Mouse (Mus musculus) embryonic facial prominence, embryonic 11.5 days (tissue): ENCODE data around the gene Apopt1. TPM values are rescaled to one million over a fixed set of nuclear protein-coding genes. Genes with fewer than 3 reads are reported as not detected.

Experiments
- ATAC-seq: fragments of 200-750 bp; cut with Nextera tagmentation; replicated peaks from 2 replicates; pipeline ENCODE4 v1.8.0; 2017; ENCODE audit warnings: low read depth; ENCODE audit not compliant: insufficient number of reproducible peaks, low FRiP score, low TSS enrichment
- DNase-seq: peaks from one replicate; pipeline ENCODE4 v3.0.0-alpha.2; 2015; ENCODE audit warnings: low spot score
- H3K27ac ChIP-seq: fragments of 300-500 bp; sonication (generic); replicated peaks from 2 replicates; pipeline ENCODE4 v1.5.1; 2014; ENCODE audit warnings: mild to moderate bottlenecking, low read depth, low read length, control low read depth
- H3K27me3 ChIP-seq: fragments of 300-500 bp; sonication (generic); 2 replicates; pipeline ENCODE4 v1.6.1; 2014; ENCODE audit warnings: mild to moderate bottlenecking, low read length, moderate library complexity, mixed read lengths; ENCODE audit not compliant: control insufficient read depth, insufficient read depth
- H3K36me3 ChIP-seq: fragments of 300-500 bp; sonication (generic); replicated peaks from 2 replicates; pipeline ENCODE4 v1.6.1; 2014; ENCODE audit warnings: low read depth, mild to moderate bottlenecking, low read length, moderate library complexity, mixed read lengths; ENCODE audit not compliant: control insufficient read depth, insufficient read depth
- H3K4me1 ChIP-seq: fragments of 300-500 bp; sonication (generic); 2 replicates; pipeline ENCODE4 v1.6.1; 2014; ENCODE audit warnings: low read length, mixed read lengths; ENCODE audit not compliant: control insufficient read depth, insufficient read depth
- H3K4me2 ChIP-seq: fragments of 300-500 bp; sonication (generic); 2 replicates; pipeline ENCODE4 v1.6.1; 2014; ENCODE audit warnings: low read depth, mild to moderate bottlenecking, control low read depth, low read length, moderate library complexity
- H3K4me3 ChIP-seq: fragments of 300-500 bp; sonication (generic); 2 replicates; pipeline ENCODE4 v1.5.1; 2014; ENCODE audit warnings: low read depth, low read length, control low read depth
- H3K9ac ChIP-seq: fragments of 300-500 bp; sonication (generic); replicated peaks from 2 replicates; pipeline ENCODE4 v1.6.1; 2014; ENCODE audit warnings: mild to moderate bottlenecking, control low read depth, low read length
- H3K9me3 ChIP-seq: fragments of 300-500 bp; sonication (generic); replicated peaks from 2 replicates; pipeline ENCODE4 v1.6.1; 2016; ENCODE audit warnings: mild to moderate bottlenecking, low read length, inconsistent platforms, mixed read lengths; ENCODE audit not compliant: control insufficient read depth
- WGBS: fragments of 180-500 bp; shearing (Covaris S2); extraction: QIAGEN DNeasy Blood & Tissue Kit; methylation state at CpG from one replicate; pipeline ENCODE4 v1.1.7; 2014; 5-methylcytosine and 5-hydroxymethylcytosine counted together
- polyA plus RNA-seq: library from polyadenylated mRNA; unstranded; fragments of >200 nt; fragmentation: Nextera tagmentation; extraction: Ambion mirVana; gene quantifications from 2 replicates; pipeline ENCODE4 v1.2.1, GENCODE M21; 2014

Apopt1 gene
- polyA plus RNA-seq, 1 experiment from 2014 or later, result 57.7 TPM

DNA sequence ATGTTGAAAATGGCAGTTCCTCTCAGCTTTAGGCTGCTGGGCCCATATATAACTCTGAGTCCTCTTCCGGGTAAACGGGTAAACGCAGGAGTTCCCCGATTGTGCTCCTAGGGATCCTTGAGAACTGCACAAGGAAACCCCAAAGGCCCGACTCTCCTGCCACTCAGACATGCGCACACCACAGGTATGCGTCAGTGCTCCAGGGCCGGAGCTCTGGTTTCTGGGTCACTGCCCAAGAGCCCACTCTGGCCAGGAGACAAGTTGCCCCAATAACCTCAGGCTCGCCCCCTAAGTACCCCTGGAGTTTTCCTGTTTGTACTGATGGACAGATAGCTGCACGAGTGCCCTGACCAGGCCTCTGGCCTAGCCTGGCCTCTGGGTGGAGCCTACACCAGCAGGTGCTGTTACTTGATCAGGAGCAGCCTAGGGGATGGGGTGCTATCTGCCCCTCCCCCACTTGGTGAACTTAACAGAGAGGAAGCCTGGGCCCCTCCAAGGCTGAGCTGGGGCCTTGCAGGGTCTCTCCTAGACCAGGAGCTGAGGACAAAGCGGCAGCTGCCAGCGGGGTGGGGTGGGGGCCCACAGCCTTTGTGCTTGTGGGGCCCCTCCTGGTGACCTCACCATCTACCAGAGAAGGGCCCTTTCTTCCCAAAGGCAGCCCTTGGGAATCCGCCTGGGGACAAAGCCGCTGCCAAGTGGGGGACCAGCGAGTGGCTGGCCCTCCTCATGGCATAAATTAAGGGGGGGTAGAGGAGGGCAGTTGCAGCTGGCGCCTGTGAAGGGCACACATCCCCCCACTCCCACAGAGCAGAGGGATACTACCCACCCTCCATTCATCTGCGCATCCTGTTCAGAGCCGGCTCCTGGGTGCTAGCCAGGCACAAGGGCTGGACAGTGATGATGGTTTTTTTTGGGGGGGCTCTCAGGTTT, 19.5 kb upstream of the Apopt1 start:
- Histone ChIP-seq H3K27ac (peak overlapping the region; percentile 75), H3K27me3 (no peaks in the 10 kb centered on the region), H3K4me1 (peaks cover 18% of the 10 kb centered on the region), H3K9ac (peak overlapping the region; percentile 35), H3K9me3 (no peaks in the 10 kb centered on the region), H3K4me2 (peak overlapping the region; percentile 22), H3K36me3 (no peaks in the 10 kb centered on the region), H3K4me3 (no peak overlapping the region)
- peak; percentile 65 for DNase-seq
- WGBS, result 26% methylated on average over 18 of the region's 18 CpGs
- ATAC-seq, result peak; percentile 87

GRCm38 (mm10) chr12:111694271-111694781, 18.7 kb upstream of the Apopt1 start:
- no peaks in the 10 kb centered on the region for H3K36me3 ChIP-seq
- ATAC-seq (peak; percentile 15), DNase-seq (peak; percentile 47)
- peak overlapping the region; percentile 75 for H3K27ac ChIP-seq
- peak overlapping the region; percentile 22; the same call in 1 of the 2 replicates for H3K4me2 ChIP-seq
- WGBS, result 5% methylated on average over 12 of the region's 12 CpGs
- H3K27me3 ChIP-seq, result no peaks in the 10 kb centered on the region
- H3K4me1 ChIP-seq, result peaks cover 18% of the 10 kb centered on the region
- no peak overlapping the region for H3K4me3 ChIP-seq
- H3K9ac ChIP-seq, result peak overlapping the region; percentile 35
- no peaks in the 10 kb centered on the region for H3K9me3 ChIP-seq

DNA sequence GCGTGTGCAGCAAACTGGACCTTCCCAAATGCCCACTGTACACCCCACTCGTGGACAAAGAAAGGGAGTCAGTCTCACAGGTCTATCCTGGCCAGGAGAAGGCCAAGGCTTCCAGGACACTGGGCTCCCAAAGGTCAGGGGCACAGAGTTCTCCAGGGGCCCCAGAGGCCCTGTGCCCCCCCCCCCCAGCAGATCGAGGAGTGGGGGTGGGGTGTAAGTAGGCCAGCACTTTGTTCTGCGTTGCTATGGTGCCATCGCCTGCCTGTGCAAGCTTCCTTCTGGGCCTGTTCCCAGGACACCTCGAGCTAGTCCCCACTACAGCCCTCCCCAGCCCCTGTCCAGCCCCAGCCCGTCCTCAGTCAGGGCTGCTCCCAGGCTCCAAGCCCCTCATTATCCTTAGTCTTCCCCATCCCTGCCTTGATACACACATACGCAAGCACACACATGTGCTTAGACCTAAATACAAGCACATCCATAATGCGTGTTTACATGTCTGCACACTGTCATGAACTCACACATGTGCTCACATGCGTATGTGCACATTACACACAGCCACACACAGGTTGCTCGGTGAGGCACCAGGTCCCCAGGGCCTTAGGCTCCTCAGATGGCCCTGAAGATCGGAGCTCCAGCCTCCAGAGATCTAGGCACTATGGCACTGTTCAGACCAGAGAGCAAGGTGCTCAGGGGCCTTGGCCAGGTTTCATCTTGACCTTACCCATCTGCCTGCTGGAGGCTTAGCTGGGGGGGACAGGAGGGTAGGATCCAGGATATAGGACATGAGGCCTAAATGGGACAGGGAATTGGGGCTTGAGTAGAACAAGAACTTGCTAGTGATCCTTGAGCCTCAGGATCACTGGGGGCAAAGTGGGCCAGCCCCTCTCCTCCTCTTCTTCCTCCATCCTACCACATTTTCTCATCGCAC, 17.9 kb upstream of the Apopt1 start:
- DNase-seq (no peak), ATAC-seq (0 out of 2 replicates have a peak, but pooled peaks have one; percentile 17)
- no peak overlapping the region; the same call in 1 of the 2 replicates for H3K4me2 ChIP-seq
- H3K9ac ChIP-seq, result peak overlapping the region; percentile 35
- no peaks in the 10 kb centered on the region for H3K27me3 ChIP-seq
- 49% methylated on average over 13 of the region's 13 CpGs for WGBS
- H3K36me3 ChIP-seq, result no peaks in the 10 kb centered on the region
- H3K4me3 ChIP-seq, result no peak overlapping the region
- peaks cover 18% of the 10 kb centered on the region for H3K4me1 ChIP-seq
- H3K27ac ChIP-seq, result peak overlapping the region; percentile 75
- H3K9me3 ChIP-seq, result no peaks in the 10 kb centered on the region

- no peaks in the 10 kb centered on the region for H3K9me3 ChIP-seq
- 26% methylated on average over 6 of the region's 6 CpGs for WGBS
- DNase-seq, result peak; percentile 82
- H3K36me3 ChIP-seq, result no peaks in the 10 kb centered on the region
- H3K4me3 ChIP-seq, result no peak overlapping the region
- no peak overlapping the region for H3K9ac ChIP-seq
- H3K27me3 ChIP-seq, result no peaks in the 10 kb centered on the region
- no peak overlapping the region for H3K27ac ChIP-seq
- H3K4me2 ChIP-seq, result no peak overlapping the region
- peaks cover 18% of the 10 kb centered on the region for H3K4me1 ChIP-seq
- ATAC-seq, result no peak
Measured at GRCm38 (mm10) chr12:111696239-111696638, 16.8 kb upstream of the Apopt1 start.

DNA sequence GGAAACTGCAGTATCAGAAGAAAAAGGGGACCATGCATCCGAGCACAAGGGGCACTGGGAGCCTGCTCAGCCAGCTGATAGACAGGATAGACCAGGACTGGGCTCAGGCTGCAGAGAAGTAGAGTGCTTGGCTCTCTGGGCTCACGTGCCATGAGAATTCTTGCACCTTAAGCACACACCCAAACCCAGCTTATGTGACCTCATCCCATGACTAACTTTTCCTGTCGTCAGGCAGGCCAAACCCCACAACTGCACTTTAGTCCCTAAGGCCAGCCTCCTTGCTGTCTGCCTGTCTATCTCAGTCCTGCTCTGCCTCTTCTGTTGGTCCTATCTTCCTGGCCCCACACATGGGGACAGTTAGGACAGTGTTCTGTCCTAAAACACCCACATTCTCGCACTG, 15.4 kb upstream of the Apopt1 start:
- Histone ChIP-seq H3K4me1 (peaks cover 18% of the 10 kb centered on the region), H3K9me3 (no peaks in the 10 kb centered on the region), H3K9ac (no peak overlapping the region), H3K36me3 (no peaks in the 10 kb centered on the region), H3K4me3 (no peak overlapping the region), H3K4me2 (no peak overlapping the region), H3K27ac (no peak overlapping the region), H3K27me3 (no peaks in the 10 kb centered on the region)
- DNase-seq (no peak), ATAC-seq (no peak)
- WGBS, result 63% methylated on average over 4 of the region's 4 CpGs

DNA sequence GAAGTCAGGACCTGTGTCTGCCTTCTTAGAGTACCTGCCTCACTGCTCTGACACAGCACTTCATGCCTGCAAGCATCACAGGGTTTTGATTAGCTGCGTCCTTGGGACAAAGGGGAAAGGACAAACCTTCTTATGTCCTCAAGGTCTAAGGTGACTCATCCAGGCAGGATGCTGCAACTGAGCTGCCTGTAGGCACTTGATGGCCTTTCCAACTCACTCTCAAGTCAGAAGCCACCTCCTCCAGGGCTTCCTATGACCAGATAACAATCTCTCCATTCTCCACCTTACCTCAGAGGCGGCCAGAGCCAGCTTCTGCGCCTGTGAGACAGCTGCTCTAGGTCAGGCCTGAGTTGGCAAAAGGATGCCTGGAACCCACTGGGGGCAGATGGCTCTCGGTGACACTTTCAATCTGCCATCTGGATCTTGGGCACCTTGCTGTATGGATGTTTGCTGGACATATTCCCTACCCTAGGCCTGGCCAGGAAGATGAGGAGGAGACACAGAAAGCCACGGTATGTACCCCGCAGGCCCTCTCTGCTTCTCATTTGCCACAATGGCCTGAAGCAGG, 14.6 kb upstream of the Apopt1 start:
- H3K27ac ChIP-seq, result no peak overlapping the region

DNA sequence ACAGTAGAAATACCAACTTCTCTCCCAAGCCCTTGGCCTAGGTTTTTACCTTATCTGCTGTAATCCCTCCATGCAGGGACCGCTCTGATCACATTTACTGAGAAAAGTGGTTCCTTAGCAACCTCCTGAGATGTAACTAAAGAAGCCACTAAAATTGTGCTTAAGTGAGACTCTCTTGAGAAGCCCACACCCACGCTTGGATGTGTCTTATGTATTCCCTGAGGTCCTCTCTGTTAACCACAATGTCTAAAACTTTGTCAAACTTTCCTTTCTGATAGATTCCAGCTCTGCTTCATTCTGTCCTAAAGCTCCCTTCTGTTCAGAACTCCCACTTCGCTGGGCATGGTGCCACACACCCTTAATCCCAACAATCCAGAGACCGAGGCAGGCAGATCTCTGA, 13.5 kb upstream of the Apopt1 start:
- Histone ChIP-seq H3K4me3 (no peak overlapping the region), H3K9ac (no peak overlapping the region), H3K4me1 (peaks cover 6% of the 10 kb centered on the region), H3K9me3 (no peaks in the 10 kb centered on the region), H3K4me2 (no peak overlapping the region), H3K36me3 (no peaks in the 10 kb centered on the region), H3K27ac (no peak overlapping the region), H3K27me3 (no peaks in the 10 kb centered on the region)
- DNase-seq (no peak), ATAC-seq (no peak)
- 78% methylated on average over 4 of the region's 4 CpGs for WGBS

More for the DNA sequence above, 14.6 kb upstream of the Apopt1 start:
- WGBS, result 72% methylated on average over 6 of the region's 6 CpGs
- H3K4me1 ChIP-seq, result peaks cover 17% of the 10 kb centered on the region
- DNase-seq, result no peak
- no peaks in the 10 kb centered on the region for H3K9me3 ChIP-seq
- H3K4me3 ChIP-seq, result no peak overlapping the region
- no peaks in the 10 kb centered on the region for H3K36me3 ChIP-seq
- H3K4me2 ChIP-seq, result no peak overlapping the region
- H3K9ac ChIP-seq, result 0 out of 2 replicates have a peak overlapping the region, but pooled peaks have one; percentile 15
- no peak for ATAC-seq
- no peaks in the 10 kb centered on the region for H3K27me3 ChIP-seq
